Mouse (Mus musculus): Measurements from ENCODE around the gene Sfpq. TPM values are rescaled to one million over a fixed set of nuclear protein-coding genes. Genes with fewer than 3 reads are reported as not detected.
"Not testable (repeated sequence)": the region's sequence is repeated elsewhere in the genome, so short reads cannot be mapped to it uniquely, and the experiment has no call there.

Sfpq gene
- 37.6 and 40.2 TPM in 2 replicates for polyA plus RNA-seq (2015; fragmentation: Nextera tagmentation; extraction: Ambion mirVana)

DNA sequence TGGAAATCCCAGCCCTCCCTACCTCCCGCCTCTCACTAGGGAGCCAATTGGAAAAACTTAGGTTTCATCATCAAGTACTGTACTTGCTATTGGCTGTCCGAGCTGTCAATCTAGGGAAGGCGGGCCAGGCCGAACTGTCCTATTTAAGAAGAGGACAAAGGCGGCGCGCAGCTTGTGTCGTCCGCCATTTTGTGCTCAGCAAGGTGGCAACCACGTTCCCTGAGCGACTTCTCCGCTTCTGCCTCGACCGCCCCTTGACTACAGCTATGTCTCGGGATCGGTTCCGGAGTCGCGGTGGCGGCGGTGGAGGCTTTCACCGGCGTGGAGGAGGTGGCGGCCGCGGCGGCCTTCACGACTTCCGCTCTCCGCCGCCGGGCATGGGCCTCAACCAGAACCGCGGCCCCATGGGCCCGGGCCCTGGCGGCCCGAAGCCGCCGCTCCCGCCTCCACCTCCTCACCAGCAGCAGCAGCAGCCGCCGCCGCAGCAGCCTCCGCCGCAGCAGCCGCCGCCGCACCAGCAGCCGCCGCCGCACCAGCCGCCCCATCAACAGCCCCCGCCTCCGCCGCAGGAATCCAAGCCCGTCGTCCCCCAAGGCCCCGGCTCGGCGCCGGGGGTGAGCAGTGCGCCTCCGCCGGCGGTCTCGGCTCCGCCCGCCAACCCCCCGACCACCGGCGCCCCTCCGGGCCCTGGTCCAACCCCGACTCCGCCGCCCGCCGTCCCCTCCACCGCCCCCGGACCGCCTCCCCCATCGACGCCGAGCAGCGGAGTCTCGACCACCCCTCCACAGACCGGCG, at the start of gene Sfpq:
Gene Sfpq, plus strand, starts transcription at position 174 of the 795 bp plus-strand sequence.
- Histone ChIP-seq H3K4me2 (ENCODE audit: low read depth, low read length) (peak within 1 kb of the TSS; percentile 88), H3K27me3 (ENCODE audit: control insufficient read depth, insufficient read depth, low read length) (no peaks in the 10 kb centered on the region), H3K9me3 (replicated peaks; ENCODE audit: control insufficient read depth, low read length) (no peaks in the 10 kb centered on the region), H3K9ac (ENCODE audit: low read length) (peak within 1 kb of the TSS; percentile 100), H3K4me3 (replicated peaks; ENCODE audit: low read length) (peak within 1 kb of the TSS; percentile 83), H3K27ac (ENCODE audit: low read length) (peak within 1 kb of the TSS; percentile 98), H3K4me1 (ENCODE audit: control insufficient read depth, insufficient read depth, low read length) (peaks cover 19% of the 10 kb centered on the region), H3K36me3 (ENCODE audit: control insufficient read depth, insufficient read depth, low read length) (peaks cover 2% of the 10 kb centered on the region)
- peak; percentile 98 for ATAC-seq (ENCODE audit: insufficient read depth, low FRiP score)
- 0% methylated on average over 71 of the region's 87 CpGs for WGBS

DNA sequence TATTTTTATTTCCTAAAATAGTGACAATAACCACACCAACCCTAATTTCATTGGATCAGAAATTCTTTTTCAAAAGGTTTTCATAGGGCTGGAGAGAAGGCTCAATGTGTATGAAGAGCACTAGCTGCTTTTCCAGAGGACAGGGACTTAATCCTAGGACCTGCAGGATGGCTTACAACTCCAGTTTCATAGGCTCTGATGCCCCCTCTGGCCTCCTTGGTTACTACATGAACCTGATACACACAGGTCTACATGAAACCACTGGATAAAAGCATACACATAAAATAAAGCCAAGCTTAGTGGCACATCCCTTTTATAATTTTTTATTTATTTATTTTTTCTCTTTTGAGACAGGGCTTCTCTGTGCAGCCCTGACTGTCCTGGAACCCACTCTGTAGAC, 43.7 kb upstream of the Sfpq start:
- no peak for ATAC-seq (ENCODE audit: insufficient read depth, low FRiP score)
- Histone ChIP-seq H3K4me3 (replicated peaks; ENCODE audit: low read length) (no peak overlapping the region), H3K4me2 (ENCODE audit: low read depth, low read length) (no peak overlapping the region)

DNA sequence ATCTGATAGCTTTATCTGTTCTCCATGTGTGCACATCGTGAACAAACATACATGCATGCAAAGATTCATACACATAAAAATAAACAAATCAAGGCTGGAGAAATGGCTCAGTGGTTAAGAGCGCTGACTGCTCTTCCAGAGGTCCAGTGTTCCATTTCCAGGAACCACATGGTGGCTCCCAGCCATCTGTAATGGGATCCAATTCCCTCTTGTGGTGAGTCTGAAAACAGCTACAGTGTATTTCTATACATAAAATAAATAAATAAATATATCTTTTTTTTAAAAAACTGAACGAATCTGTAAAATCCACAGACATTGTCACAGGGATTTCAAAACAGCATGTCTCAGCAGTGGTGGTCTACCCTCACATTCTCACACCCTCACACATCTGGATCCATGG, 42.4 kb upstream of the Sfpq start:
- no peaks in the 10 kb centered on the region for H3K27me3 ChIP-seq (ENCODE audit: control insufficient read depth, insufficient read depth, low read length)
- 78% methylated on average over 3 of the region's 3 CpGs for WGBS
- no peaks in the 10 kb centered on the region for H3K4me1 ChIP-seq (ENCODE audit: control insufficient read depth, insufficient read depth, low read length)
- H3K4me3 ChIP-seq (replicated peaks; ENCODE audit: low read length): no peak overlapping the region
- H3K27ac ChIP-seq (ENCODE audit: low read length): no peak overlapping the region
- H3K4me2 ChIP-seq (ENCODE audit: low read depth, low read length): no peak overlapping the region
- H3K36me3 ChIP-seq (ENCODE audit: control insufficient read depth, insufficient read depth, low read length): no peaks in the 10 kb centered on the region
- no peaks in the 10 kb centered on the region for H3K9me3 ChIP-seq (replicated peaks; ENCODE audit: control insufficient read depth, low read length)
- ATAC-seq (ENCODE audit: insufficient read depth, low FRiP score): no peak
- H3K9ac ChIP-seq (ENCODE audit: low read length): no peak overlapping the region

More for the DNA sequence above, 43.7 kb upstream of the Sfpq start:
- H3K9me3 ChIP-seq (replicated peaks; ENCODE audit: control insufficient read depth, low read length): no peaks in the 10 kb centered on the region
- H3K27me3 ChIP-seq (ENCODE audit: control insufficient read depth, insufficient read depth, low read length): no peaks in the 10 kb centered on the region
- H3K9ac ChIP-seq (ENCODE audit: low read length): no peak overlapping the region
- no peaks in the 10 kb centered on the region for H3K36me3 ChIP-seq (ENCODE audit: control insufficient read depth, insufficient read depth, low read length)
- H3K4me1 ChIP-seq (ENCODE audit: control insufficient read depth, insufficient read depth, low read length): no peaks in the 10 kb centered on the region
- H3K27ac ChIP-seq (ENCODE audit: low read length): no peak overlapping the region

DNA sequence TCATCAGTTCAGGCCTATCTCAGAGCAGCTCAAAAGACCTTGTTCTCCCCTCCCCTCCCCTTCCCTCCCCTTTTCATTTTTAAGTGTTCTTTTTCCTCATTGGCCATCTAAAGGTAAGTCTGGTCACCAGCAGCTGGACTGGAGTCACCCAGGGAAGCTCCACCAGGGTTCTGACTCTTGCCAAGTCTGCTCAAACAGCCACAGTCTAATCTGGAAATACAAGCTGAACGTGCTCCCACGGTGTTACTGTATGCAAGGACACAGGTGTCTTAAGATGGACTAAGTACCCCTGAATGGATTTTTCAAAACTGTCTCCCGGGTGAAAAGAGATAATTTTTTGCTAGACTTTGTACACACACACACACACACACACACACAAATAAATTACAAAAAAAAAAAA, 37.8 kb upstream of the Sfpq start:
- no peak overlapping the region for H3K9ac ChIP-seq (ENCODE audit: low read length)
- H3K9me3 ChIP-seq (replicated peaks; ENCODE audit: control insufficient read depth, low read length): no peaks in the 10 kb centered on the region
- no peaks in the 10 kb centered on the region for H3K4me1 ChIP-seq (ENCODE audit: control insufficient read depth, insufficient read depth, low read length)
- H3K27ac ChIP-seq (ENCODE audit: low read length): no peak overlapping the region
- H3K27me3 ChIP-seq (ENCODE audit: control insufficient read depth, insufficient read depth, low read length): no peaks in the 10 kb centered on the region
- ATAC-seq (ENCODE audit: insufficient read depth, low FRiP score): no peak
- no peaks in the 10 kb centered on the region for H3K36me3 ChIP-seq (ENCODE audit: control insufficient read depth, insufficient read depth, low read length)
- no peak overlapping the region for H3K4me2 ChIP-seq (ENCODE audit: low read depth, low read length)
- H3K4me3 ChIP-seq (replicated peaks; ENCODE audit: low read length): no peak overlapping the region
- 64% methylated on average over 3 of the region's 3 CpGs for WGBS

DNA sequence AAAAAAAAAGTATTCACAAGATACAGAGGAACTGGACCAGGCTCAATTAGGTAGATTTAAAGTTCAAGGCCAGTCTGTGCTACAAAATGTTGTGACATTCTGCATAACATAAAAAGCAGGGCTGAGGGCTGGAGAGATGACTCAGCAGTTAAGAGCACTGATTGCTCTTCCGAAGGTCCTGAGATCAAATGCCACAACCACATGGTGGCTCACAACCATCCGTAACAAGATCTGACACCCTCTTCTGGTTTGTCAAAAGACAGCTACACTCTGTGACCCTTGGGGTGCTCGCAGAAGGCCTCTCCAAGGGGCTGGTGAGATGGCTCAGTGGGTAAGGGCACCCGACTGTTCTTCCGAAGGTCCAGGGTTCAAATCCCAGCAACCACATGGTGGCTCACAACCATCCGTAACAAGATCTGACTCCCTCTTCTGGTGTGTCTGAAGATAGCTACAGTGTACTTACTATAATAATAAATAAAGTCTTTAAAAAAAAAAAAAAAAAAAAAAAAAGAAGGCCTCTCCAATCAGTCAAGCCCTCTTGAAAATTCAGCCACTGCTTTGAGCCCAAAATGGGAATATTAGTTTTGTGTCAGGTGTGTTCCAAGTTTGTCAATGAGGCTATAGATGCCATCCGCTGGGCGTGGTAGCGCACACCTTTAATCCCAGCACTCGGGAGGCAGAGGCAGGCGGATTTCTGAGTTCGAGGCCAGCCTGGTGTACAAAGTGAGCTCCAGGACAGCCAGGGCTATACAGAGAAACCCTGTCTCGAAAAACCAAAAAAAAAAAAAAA, 37.2 kb upstream of the Sfpq start:
- not testable (repeated sequence) for H3K9ac ChIP-seq (ENCODE audit: low read length); ATAC-seq (ENCODE audit: insufficient read depth, low FRiP score)
- WGBS: 87% methylated on average over 10 of the region's 13 CpGs

DNA sequence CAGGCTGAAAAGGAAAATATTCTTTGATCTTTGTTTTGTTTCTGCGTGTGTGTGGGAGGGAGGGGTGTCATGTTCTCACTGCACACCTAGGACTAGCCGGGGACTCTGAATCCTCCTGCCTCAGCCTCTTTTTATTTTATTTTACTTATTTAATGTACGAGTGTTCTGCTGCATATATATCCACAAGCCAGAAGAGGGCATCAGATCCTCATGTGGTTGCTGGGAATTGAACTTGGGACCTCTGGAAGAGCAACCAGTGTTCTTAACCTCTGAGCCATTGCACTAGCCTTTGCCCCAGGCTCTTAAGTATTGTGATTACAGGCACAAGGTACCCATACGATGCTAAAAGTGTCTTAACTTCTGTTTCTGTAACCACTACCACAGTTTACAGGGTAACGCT, 34.4 kb upstream of the Sfpq start:
- Histone ChIP-seq H3K4me1 (ENCODE audit: control insufficient read depth, insufficient read depth, low read length) (no peaks in the 10 kb centered on the region), H3K9me3 (replicated peaks; ENCODE audit: control insufficient read depth, low read length) (no peaks in the 10 kb centered on the region)
- WGBS: 81% methylated on average over 5 of the region's 5 CpGs

More for the DNA sequence above, 37.2 kb upstream of the Sfpq start:
- H3K4me2 ChIP-seq (ENCODE audit: low read depth, low read length); H3K4me1 ChIP-seq (ENCODE audit: control insufficient read depth, insufficient read depth, low read length); H3K9me3 ChIP-seq (replicated peaks; ENCODE audit: control insufficient read depth, low read length); H3K27ac ChIP-seq (ENCODE audit: low read length); H3K36me3 ChIP-seq (ENCODE audit: control insufficient read depth, insufficient read depth, low read length); H3K27me3 ChIP-seq (ENCODE audit: control insufficient read depth, insufficient read depth, low read length); H3K4me3 ChIP-seq (replicated peaks; ENCODE audit: low read length): not testable (repeated sequence)

DNA sequence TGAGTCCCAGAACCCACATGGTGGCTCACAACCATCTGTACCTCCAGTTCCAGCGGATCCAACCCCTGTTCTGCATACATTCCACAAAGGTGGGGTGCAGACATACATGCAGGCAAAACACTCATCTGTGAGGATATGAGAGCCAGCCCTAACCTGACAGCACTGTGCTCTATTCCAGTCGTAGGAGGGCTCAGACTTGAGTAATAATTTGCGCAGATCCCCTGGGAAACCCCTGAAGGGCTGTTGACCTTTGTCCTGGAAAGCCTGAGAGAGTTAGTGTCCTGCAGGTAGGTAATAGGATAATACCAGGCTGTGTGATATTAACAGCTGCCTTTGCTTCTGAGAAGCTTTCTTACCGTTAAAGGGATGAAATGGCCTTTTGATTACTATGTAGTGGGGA, 32.6 kb upstream of the Sfpq start:
- Histone ChIP-seq H3K4me2 (ENCODE audit: low read depth, low read length) (no peak overlapping the region), H3K4me3 (replicated peaks; ENCODE audit: low read length) (no peak overlapping the region), H3K9me3 (replicated peaks; ENCODE audit: control insufficient read depth, low read length) (no peaks in the 10 kb centered on the region), H3K27ac (ENCODE audit: low read length) (no peak overlapping the region), H3K9ac (ENCODE audit: low read length) (no peak overlapping the region), H3K27me3 (ENCODE audit: control insufficient read depth, insufficient read depth, low read length) (no peaks in the 10 kb centered on the region), H3K36me3 (ENCODE audit: control insufficient read depth, insufficient read depth, low read length) (no peaks in the 10 kb centered on the region), H3K4me1 (ENCODE audit: control insufficient read depth, insufficient read depth, low read length) (no peaks in the 10 kb centered on the region)
- no peak for ATAC-seq (ENCODE audit: insufficient read depth, low FRiP score)
- 76% methylated on average over 4 of the region's 4 CpGs for WGBS

More for the DNA sequence above, 34.4 kb upstream of the Sfpq start:
- ATAC-seq (ENCODE audit: insufficient read depth, low FRiP score): no peak
- Histone ChIP-seq H3K4me3 (replicated peaks; ENCODE audit: low read length) (no peak overlapping the region), H3K27ac (ENCODE audit: low read length) (no peak overlapping the region), H3K9ac (ENCODE audit: low read length) (no peak overlapping the region), H3K36me3 (ENCODE audit: control insufficient read depth, insufficient read depth, low read length) (no peaks in the 10 kb centered on the region), H3K4me2 (ENCODE audit: low read depth, low read length) (no peak overlapping the region), H3K27me3 (ENCODE audit: control insufficient read depth, insufficient read depth, low read length) (no peaks in the 10 kb centered on the region)

DNA sequence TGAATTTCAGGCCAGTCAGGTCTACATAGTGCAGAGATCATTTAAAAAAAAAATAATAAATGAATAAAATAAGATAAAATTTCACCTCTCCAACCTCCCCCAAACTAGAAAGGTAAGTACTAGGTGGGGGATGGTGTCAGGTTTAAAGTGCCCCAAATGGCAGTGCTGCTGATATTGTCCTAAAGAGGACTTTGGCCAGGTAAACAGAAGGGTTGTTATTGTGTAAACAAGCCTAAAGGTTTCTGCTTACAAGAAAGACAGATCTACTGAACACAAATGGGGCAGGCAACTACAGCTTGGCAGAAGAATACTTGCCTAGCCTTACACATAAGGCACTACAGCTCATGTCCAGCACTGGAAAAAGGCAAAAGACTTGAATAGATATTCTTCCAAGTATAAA, 30.6 kb upstream of the Sfpq start:
- Histone ChIP-seq H3K27me3 (ENCODE audit: control insufficient read depth, insufficient read depth, low read length) (no peaks in the 10 kb centered on the region), H3K27ac (ENCODE audit: low read length) (no peak overlapping the region), H3K9ac (ENCODE audit: low read length) (no peak overlapping the region), H3K9me3 (replicated peaks; ENCODE audit: control insufficient read depth, low read length) (no peaks in the 10 kb centered on the region), H3K4me1 (ENCODE audit: control insufficient read depth, insufficient read depth, low read length) (no peaks in the 10 kb centered on the region), H3K4me2 (ENCODE audit: low read depth, low read length) (no peak overlapping the region), H3K36me3 (ENCODE audit: control insufficient read depth, insufficient read depth, low read length) (no peaks in the 10 kb centered on the region), H3K4me3 (replicated peaks; ENCODE audit: low read length) (no peak overlapping the region)
- no peak for ATAC-seq (ENCODE audit: insufficient read depth, low FRiP score)

DNA sequence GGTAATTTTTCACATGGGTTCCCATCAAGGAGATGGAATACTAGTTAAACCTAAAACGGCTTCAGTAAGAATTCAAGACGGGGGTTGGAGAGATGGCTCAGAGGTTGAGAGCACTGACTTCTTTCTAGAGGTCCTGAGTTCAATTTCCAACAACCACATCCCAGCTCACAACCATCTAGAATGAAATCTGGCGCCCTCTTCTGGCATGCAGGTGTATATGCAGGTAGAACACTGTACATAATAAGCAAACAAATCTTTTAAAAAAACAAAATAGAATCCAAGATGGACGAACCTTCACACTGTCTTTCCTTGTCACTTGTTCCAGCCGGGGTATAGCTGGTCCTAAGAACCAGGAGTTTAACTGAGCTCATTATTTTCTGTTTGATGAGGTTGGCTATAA, 28.8 kb upstream of the Sfpq start:
- ATAC-seq (ENCODE audit: insufficient read depth, low FRiP score): no peak
- 63% methylated on average over 5 of the region's 5 CpGs for WGBS
- no peak overlapping the region for H3K27ac ChIP-seq (ENCODE audit: low read length)
- no peak overlapping the region for H3K4me3 ChIP-seq (replicated peaks; ENCODE audit: low read length)
- H3K9me3 ChIP-seq (replicated peaks; ENCODE audit: control insufficient read depth, low read length): no peaks in the 10 kb centered on the region
- H3K4me2 ChIP-seq (ENCODE audit: low read depth, low read length): no peak overlapping the region
- H3K36me3 ChIP-seq (ENCODE audit: control insufficient read depth, insufficient read depth, low read length): no peaks in the 10 kb centered on the region
- no peaks in the 10 kb centered on the region for H3K27me3 ChIP-seq (ENCODE audit: control insufficient read depth, insufficient read depth, low read length)
- no peaks in the 10 kb centered on the region for H3K4me1 ChIP-seq (ENCODE audit: control insufficient read depth, insufficient read depth, low read length)
- H3K9ac ChIP-seq (ENCODE audit: low read length): no peak overlapping the region
